Mouse (Mus musculus) erythroblast, adult 5-6 weeks (primary cell): ENCODE measurements around the gene Ildr1. TPM values are rescaled to one million over a fixed set of nuclear protein-coding genes. Genes with fewer than 3 reads are reported as not detected.

Source experiments
- ATAC-seq: replicated peaks from 2 replicates; pipeline ENCODE4 v1.8.0; 2016; ENCODE audit warnings: moderate number of reproducible peaks, mild to moderate bottlenecking, moderate TSS enrichment, inconsistent platforms; ENCODE audit not compliant: poor library complexity, low FRiP score, severe bottlenecking
- total RNA-seq, 2 experiments: library from RNA; stranded (forward) in 1 of 2; stranded (reverse) in 1 of 2; fragments of 150-400 nt in 1 of 2; fragments of 200-764, 138-1000 nt in 1 of 2; gene quantifications; 2 replicates each; pipeline versions ENCODE4 v1.2.3 to v1.2.4; 2015 to 2017; ENCODE audit warnings: low replicate concordance in 2 of 2

Ildr1 gene
- total RNA-seq, 2 experiments from 2014 or later: not detected

DNA sequence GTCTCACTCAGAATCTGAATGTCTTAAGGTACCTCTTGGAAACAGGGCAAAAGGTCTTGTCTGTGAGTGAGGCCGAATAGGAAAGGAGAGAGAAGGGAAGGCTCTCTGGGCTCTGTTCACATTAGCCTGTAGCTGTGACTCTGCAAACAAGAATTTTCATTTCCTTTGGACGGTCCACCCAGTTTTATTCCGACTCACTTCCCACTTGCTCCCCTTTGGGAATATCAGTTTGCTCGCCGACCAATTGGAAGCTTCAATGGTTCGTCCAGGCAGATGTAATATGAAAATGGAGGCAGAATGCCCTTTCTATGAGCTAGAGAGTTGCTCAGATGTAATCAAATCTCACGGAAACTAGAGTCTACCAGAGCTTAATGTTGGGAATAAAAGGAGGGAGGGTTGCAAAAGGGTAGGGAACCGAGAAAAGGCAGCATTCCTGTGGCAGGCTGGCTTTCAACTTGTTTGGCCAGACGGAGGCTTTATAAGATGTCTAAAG lies 1.1 kb downstream of the Ildr1 start:
- ATAC-seq: no peak

DNA sequence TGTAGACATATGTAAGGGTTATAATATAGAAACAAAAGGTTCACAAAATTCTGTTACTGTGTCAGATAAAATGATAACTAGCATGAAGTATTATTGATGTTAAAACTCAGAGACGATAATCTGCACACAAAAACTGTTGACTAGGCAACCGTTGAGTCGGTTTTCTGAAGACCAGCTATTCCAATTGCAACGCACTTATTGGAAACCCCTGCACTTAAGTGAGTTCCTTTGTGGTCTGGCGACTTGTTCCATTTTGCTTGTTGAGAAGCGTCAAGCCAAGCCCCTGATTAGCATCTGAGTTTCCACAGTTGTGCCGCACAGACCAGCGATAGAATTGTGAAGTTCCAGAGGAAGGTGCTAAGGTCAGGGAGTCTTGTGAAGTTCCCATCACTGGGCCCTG lies 3.6 kb downstream of the Ildr1 start:
- ATAC-seq: no peak

DNA sequence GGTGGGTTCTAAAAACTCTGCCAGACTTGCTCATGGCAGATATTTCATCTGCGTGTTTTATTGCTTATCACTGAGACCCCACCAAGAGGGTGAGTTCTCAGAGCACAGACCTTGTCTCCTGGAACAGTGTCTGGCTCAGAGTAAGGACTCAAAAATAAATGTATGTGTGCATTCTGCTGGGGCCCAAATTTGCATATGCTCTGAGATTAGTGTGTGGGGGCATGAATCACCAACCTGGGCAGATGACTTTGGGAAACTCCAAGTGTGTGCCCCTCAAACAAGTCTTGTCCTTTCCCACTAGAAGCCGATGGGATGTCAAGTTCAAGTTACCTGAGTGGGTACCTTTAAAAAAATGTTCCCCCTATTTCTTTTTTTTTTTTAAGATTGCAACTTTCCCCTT lies 6.7 kb downstream of the Ildr1 start:
- no peak for ATAC-seq

DNA sequence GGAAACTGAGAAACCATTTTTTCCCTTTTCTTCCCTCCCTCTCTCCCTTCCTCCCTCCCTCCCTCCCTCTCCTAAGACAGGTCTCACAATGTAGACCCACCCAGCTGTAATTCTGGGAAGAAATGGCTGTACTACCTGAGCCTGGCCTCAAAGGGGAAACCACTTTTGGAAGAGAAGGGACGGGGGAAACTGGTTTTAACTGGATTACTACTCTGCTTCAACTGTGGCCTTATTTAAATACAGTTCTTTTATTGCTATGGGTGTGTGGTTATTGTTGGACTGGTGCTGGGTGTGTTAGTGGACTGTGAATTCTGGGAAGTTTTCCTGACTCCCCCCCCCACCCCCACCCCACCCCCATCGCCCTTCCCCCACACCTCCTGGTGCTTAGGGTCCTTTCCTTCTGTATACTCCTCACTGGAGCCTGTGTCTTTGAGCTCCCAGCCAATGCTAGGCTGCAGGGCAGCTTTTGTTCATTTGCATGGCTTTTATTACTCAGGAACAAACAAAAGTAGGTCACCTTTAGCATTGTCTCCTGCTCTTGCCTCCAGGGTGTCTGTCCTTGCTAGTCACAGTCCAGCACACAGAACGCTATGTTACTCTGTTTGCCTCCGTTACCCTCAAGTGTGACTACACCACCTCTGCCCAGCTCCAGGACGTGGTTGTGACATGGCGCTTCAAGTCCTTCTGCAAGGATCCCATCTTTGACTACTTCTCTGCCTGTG lies 14.1 kb downstream of the Ildr1 start:
- ATAC-seq: no peak

DNA sequence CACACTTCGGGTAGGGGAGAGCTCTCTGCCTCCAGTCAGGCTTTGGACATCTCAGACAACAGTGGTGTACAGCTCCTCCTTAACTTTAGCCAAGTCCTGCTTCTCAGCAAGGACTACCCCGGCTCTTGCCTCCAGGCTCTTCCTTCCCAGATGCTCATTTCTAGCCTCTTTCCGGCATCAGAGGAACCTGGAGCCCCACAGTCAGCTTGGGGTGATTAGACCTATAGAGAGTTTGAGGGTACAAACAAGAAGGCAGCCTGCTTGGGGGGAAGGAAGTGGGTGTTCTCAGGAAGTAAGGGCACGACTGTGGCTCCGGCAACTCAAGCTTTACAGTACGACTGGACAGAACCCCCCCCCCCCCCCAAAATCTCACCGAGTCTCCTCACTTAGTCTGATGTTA lies 15.0 kb downstream of the Ildr1 start:
- no peak for ATAC-seq

DNA sequence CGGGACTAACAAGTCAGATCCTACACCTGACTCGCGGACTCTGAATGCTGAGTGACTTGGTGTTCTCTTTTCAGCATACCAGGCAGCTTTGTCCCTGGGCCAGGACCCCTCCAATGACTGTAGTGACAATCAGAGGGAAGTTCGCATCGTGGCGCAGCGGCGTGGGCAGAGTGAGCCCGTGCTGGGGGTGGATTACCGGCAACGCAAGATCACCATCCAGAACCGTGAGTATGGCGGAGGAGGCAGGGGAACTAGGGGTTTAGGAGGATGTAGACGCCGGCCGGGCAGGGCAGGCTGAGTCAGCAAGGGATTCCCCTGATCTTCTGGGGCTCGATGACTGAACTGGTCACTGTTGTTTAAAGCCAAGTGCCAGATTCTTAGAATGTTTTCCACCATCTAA lies 15.6 kb downstream of the Ildr1 start:
- no peak for ATAC-seq

DNA sequence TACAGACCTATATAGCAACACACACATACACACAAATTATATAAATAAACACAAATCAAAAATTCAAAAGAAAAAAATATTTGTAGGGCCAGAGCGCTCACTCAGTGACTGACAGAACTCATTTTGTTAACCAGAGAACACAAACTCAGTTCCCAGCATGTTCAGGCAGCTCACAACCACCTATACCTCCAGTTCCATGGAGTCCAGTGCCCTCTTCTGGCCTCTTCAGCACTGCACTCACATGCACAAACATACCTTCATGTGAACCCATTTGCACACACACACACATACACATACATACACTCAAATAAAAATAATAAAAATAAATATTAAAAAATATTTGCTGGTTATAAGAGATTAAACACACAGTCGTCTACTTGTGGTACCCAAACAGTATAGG lies 17.0 kb downstream of the Ildr1 start:
- ATAC-seq: no peak

DNA sequence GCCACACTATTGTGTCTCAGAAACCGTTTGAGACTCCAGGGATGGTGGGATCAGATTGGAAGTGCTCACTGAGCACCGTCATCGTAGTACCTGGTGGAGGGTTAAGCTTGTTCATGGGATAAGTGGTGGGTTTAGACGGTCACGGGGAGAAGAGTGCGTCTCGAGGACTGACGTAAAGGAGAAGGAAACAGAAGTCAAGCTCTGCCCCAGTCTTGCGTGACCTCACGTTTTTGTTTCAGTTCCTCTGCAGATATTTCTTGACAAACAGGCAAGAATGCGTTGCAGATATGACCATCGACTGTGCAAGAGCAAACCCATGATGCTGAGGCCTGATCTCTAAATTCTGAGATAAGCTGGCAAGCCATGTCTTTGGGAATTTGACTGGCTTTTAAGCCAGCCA lies 18.0 kb downstream of the Ildr1 start:
- no peak for ATAC-seq

DNA sequence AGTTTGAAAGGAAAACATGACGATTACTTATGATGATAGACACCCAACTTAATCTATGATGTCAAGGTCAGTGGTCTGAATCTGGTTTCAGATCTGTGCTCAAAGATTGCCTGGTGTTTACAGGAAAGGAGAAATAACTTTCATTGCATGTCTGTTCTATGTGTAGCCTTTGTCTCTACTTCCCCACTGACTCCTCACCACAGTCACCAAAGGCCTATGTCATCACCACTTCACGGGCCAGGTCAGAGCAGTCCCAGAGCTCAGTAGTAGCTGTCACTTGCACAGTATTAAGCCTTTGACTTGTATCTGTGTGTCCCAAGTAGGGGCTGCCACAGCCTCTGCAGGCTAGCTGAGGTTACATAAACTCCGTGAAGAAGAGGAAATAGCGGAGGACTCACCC lies 23.7 kb downstream of the Ildr1 start:
- no peak for ATAC-seq

DNA sequence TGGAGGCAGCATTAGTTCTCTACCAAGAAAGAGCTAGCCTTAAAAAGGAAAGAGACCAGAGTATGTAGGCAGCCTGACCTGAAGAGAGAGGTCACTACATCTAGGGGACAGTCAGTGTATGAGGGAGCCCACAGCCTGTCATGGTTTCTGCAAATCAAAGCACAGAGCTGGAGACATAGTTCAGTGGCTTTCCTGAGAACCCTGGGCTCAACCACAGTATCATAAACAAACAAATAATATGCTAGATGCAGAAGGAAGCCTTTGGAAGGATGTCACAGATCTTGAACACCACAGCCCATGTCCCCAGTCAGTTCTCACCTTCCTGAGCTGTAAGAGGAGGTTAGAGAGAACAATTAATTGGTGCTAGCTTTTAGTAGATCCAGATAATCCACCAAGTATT lies 24.9 kb downstream of the Ildr1 start:
- no peak for ATAC-seq

DNA sequence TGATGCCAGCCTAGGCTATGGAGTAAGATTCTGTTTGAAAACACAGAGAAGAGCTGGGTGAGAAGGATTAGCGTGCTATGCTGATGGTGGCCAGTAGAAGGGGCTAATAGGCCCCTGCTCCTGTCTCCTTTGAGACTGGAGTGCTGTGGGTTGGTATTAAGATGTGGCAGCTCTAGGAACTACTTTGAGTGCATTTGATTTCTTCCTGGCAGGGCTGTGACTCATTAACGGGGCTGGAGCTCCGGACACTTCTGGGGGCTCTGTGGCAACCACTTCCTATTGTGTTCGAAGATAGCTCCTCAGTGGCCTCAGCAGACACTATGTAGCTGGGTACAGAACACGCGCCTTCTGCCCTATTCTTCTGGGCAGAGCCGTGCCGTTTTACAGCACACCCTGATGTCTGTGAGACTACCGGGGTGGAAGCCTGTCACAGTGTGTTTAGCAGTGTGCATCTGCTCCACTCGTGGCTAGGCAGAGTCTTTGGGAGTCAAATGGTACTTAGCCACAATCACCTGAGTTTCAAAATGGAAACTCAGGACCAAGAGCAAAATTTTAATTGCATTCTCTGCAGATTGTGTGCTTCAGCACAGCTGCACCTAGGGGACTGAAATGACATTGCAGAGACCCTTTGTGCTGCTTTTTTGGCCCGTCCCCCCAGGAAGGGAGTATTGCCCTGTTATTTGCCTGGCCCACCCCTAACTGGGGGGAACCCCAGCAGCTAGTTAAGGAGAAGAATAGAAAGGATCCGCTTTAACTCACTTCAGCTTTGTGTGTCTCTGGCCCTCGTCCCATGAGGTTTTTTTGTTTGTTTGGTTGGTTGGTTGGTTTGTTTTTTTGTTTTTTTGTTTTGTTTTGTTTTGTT lies 26.6 kb downstream of the Ildr1 start:
- no peak for ATAC-seq

DNA sequence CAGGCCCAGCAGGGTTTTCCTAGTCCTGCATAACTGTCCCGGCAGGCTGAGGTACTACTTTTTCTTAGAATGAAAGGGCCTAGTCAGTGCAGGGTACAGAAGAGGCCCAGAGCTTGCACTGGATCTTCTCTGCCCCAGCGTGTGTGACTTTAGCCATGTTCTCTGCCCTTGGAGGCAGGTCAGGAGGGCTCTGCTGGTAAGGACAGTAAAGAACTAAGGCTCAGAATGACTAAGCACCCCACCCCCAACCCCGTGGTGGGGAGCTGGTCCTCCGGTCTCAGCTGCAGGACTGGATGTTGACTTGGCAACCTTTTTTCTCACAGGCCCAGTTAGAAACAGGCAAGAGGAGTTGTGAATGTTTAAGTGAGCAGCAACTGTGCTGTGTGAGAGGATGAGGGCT lies 29.0 kb downstream of the Ildr1 start:
- no peak for ATAC-seq

DNA sequence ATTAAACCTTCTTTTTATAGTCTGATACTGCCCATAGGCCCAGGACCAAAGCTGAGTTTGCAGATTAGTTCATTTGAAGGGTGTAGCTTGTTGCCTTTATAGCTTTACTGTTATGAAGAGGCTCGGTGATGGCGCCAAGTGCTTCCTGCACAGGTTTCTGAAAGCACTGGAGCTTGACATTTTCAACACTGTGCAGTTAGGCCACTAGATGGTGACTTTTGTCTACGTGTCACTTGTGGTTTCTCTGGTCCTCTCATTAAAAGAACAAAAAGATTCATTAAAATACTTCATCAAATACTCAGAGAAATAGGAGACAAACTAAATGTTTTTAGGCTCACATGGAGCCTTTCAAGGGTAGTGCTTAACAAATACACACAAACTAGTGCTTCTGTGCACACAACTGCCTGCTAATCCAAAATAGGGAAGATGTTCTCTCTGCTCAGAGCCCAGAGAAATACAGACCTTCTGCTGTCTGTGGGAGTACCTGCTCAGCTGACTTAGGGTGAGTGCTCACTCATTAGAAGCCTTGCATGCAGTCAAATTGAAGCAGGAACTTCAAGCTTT lies 30.2 kb downstream of the Ildr1 start:
- no peak for ATAC-seq

DNA sequence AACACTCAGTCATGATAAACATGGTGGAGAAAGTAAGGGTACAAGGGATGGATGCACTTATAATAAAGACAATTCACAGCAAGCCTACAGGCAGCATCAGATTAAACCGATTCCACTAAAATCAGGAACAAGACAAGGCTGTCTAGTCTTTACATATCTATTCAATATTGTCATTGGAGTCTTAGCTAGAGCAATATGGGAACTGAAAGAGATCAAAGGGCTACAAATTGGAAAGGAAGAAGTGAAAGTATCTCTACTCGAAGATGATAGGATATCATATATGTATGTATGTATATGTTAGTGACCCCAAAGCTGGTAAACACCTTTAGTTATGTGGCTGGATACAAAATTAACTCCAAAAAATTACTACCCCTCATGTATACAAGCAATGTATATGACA lies 35.2 kb downstream of the Ildr1 start:
- ATAC-seq: no peak

DNA sequence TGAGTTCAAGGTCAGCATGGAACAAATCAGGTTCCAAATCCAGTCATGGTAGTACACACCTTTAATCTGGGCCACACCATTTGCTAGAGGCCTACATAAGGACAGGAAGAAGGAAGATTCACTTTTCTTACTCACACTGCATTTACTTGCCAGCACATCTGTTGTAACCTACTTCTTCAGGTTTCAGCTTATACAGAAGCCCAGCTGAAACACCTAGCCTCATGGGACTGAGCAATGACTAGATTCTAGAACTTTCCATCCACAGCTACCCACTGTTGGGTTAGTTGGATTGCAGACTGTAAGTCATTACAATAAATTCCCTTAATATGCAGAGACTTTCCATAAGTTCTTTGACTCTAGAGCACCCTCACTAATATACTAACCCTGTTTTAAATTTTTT lies 38.8 kb downstream of the Ildr1 start:
- ATAC-seq: no peak

DNA sequence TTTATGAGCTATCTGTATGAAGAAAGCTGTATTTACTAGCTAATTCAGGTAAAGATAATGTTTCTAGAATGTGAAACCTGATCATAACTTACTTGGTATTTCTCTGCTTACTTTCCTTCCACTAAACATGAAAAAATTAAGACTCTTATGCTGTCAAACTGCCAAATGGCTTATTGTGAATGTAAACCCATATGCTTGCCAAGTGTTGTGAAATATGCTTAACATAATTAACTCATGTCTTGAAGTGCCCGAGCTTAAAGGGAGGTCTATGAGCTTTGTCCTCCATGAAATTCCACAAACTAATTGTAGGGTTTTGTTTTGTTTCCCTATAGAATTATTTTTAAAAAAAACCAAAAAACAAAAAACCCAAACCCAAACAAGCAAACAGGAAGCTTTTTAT lies 40.0 kb downstream of the Ildr1 start:
- ATAC-seq: no peak

DNA sequence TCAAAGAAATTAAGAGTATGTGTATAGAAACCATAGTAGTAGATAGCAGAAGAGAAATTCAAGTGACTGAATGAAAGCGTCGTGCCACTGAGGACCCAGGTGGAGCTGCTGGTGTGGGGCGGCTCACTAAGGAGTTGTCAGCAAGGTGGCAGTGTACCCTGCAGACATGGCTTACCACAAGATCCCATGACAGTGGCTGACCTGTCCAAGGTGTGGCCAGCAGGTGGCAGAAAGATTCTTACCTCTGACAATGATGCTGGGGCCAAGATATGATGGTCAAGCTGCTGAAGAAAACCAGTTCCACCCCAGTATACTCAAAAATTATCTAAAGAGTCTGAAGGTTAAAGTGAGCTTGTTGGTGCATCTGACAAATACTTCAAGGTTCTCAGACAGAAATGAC lies 41.6 kb downstream of the Ildr1 start:
- no peak for ATAC-seq

DNA sequence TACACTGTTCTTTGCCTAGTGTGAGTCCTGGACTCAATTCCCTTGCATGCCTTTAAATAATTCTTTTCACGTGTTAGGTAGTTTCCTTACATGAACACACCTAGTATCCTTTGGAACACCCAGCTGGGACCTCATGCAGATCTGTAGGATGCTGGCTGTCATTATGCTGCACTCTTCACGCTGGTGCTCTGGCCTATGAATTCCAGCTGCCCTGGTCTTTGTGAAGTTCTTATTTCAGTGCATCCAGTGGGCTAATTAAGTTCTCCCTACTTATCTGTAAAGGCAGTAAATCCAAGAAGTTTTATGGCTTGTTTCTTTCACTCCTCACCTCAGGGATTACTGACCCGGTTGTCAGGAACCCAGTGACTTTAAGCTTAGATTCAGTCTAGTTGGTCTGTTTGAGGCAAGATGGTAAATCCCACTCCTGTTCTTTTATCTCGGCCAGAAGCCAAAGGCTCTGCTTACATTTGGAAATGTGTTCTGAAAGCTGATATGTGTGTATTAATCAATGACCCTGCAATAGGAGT lies 45.7 kb downstream of the Ildr1 start:
- ATAC-seq: no peak

DNA sequence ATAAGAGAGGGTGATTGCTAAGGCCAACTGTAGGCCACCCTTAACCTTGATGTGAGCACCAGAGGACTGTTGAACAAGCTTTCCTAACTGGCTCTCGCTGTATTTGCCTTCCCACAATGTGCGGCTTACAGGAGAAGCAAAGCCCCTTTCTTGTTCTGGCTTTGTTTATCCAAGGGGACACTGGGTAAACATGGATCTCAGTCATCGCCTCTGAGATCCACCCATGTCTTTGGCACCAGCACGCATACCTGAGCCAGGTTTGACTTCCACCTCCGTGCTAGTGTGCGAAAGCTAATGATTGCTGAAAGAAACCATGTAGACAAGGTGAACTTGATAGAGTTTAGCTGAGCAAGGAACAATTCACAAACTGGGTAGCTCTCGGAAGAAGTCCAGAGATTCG lies 49.8 kb downstream of the Ildr1 start:
- no peak for ATAC-seq

DNA sequence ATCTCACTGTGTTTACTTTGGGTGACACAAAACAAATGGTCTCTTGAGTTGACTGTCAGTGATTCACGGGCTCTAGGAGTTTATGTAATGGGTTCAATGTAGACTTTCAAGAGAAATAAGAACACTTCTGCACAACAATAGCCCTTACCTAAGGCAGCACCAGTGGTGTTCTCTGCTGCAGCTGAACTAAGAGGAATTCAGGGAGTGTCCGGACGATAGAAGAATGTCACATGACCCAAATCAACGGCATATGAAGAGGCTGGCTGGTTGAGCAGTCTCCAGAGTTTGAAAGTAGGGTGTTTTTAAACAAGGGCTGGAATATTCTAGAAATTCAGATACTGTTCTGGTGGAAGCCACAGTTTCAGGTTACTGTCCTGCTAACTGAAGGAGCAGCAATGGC lies 53.3 kb downstream of the Ildr1 start:
- ATAC-seq: no peak

DNA sequence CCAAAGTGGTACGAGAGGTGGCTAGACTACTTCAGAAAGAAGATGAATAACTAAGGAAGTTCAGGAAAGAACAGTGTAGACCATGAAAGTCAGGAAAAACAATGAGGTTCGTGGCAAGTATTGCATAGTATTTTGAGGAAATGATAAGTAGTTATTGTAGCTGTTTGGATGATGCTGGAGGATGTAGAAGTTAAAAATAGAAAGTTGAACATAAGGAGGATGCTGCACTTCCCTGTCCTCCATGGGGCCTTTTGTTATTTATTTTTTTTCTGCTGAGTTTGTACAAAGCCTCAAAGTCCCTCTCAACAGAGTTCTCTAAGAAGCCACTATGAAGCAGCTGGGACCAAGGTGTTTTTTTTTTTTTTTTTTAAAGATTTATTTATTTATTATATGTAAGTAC lies 54.0 kb downstream of the Ildr1 start:
- no peak for ATAC-seq
